Mouse (Mus musculus) CH12.LX (cell line): ENCODE data around the gene Samsn1. TPM values are rescaled to one million over a fixed set of nuclear protein-coding genes. Genes with fewer than 3 reads are reported as not detected.
A peak's percentile ranks its signal among the peaks of the same experiment; 100 is the strongest.

Experiments used
- DNase-seq: peaks from one replicate; pipeline ENCODE4 v3.0.0-alpha.2; 2013; ENCODE audit errors: extremely low read depth
- H3K27ac ChIP-seq: 2 replicates; pipeline ENCODE4 v1.5.1; 2012; ENCODE audit warnings: low read depth, mild to moderate bottlenecking, control low read depth, moderate library complexity; ENCODE audit not compliant: insufficient read depth
- H3K27me3 ChIP-seq: replicated peaks from 2 replicates; pipeline ENCODE3; 2012; ENCODE audit warnings: inconsistent platforms
- H3K36me3 ChIP-seq, 2 experiments: replicated peaks in 1 of 2; 2 replicates each; pipeline versions ENCODE3 to v1.6.1; 2012; ENCODE audit warnings: inconsistent platforms in 1 of 2, low read length in 1 of 2, mild to moderate bottlenecking in 1 of 2, mixed read lengths in 1 of 2, moderate library complexity in 1 of 2; ENCODE audit not compliant: control insufficient read depth in 1 of 2, insufficient read depth in 1 of 2
- H3K4me1 ChIP-seq, 2 experiments: 2 replicates each; pipeline ENCODE4 v1.6.1; 2012; ENCODE audit warnings: inconsistent platforms in 1 of 2, moderate library complexity in 1 of 2; ENCODE audit not compliant: insufficient read depth in 2 of 2, control insufficient read depth in 1 of 2
- H3K4me2 ChIP-seq: 2 replicates; pipeline ENCODE4 v1.6.1; 2012; ENCODE audit warnings: low read depth, mild to moderate bottlenecking, control low read depth; ENCODE audit not compliant: poor library complexity, insufficient read depth, severe bottlenecking
- H3K4me3 ChIP-seq, 3 experiments: fragments of 150-350 bp in 1 of 3; sonication (generic) in 1 of 3; replicated peaks in 1 of 3; 2 replicates each; pipeline versions ENCODE3 to v1.5.1; 2011 to 2012; ENCODE audit warnings: low read depth in 2 of 3, low read length in 2 of 3, mild to moderate bottlenecking in 2 of 3, moderate library complexity in 2 of 3, control low read depth in 1 of 3, improper control_type of control experiment in 1 of 3, inconsistent platforms in 1 of 3, mixed read lengths in 1 of 3; ENCODE audit not compliant: poor library complexity in 1 of 3
- H3K79me2 ChIP-seq: replicated peaks from 2 replicates; pipeline ENCODE4 v1.6.1; 2012; ENCODE audit warnings: mild to moderate bottlenecking, moderate library complexity; ENCODE audit not compliant: control insufficient read depth, poor library complexity, insufficient read depth, severe bottlenecking; ENCODE audit errors: extremely low read depth
- H3K9ac ChIP-seq: 2 replicates; pipeline ENCODE4 v1.6.1; 2012; ENCODE audit warnings: low read depth, mild to moderate bottlenecking, control low read depth, moderate library complexity; ENCODE audit not compliant: insufficient read depth
- H3K9me3 ChIP-seq: replicated peaks from 2 replicates; pipeline ENCODE3; 2012; ENCODE audit warnings: low read length, inconsistent platforms, mixed read lengths
- BHLHE40 ChIP-seq: IDR thresholded peaks from 2 replicates; pipeline ENCODE4 v1.6.1; 2011; ENCODE audit warnings: mild to moderate bottlenecking, low read depth, low read length, improper control_type of control experiment
- ETS1 ChIP-seq: conservative IDR thresholded peaks from 2 replicates; pipeline ENCODE4 v1.6.1; 2012; ENCODE audit warnings: low read depth, mild to moderate bottlenecking, inconsistent platforms, low read length, improper control_type of control experiment, moderate library complexity
- HCFC1 ChIP-seq: IDR thresholded peaks from 2 replicates; pipeline ENCODE4 v1.6.1; 2012; ENCODE audit warnings: low read depth, mild to moderate bottlenecking, inconsistent platforms, low read length, improper control_type of control experiment
- IRF4 ChIP-seq: IDR thresholded peaks from 2 replicates; pipeline ENCODE4 v1.6.1; 2014; ENCODE audit warnings: low read depth, mild to moderate bottlenecking, inconsistent platforms, low read length, improper control_type of control experiment
- MAFK ChIP-seq: IDR thresholded peaks from 2 replicates; pipeline ENCODE4 v1.6.1; 2011; ENCODE audit warnings: low read length, improper control_type of control experiment; ENCODE audit not compliant: insufficient replicate concordance
- MEF2A ChIP-seq: IDR thresholded peaks from 2 replicates; pipeline ENCODE4 v1.6.1; 2014; ENCODE audit warnings: low read depth, mild to moderate bottlenecking, inconsistent platforms, low read length, improper control_type of control experiment, borderline replicate concordance
- NRF1 ChIP-seq: IDR thresholded peaks from 2 replicates; pipeline ENCODE4 v1.6.1; 2014; ENCODE audit warnings: low read depth, mild to moderate bottlenecking, inconsistent platforms, low read length, improper control_type of control experiment, moderate library complexity
- PAX5 ChIP-seq: IDR thresholded peaks from 2 replicates; pipeline ENCODE4 v1.6.1; 2012; ENCODE audit warnings: low read length, inconsistent platforms, mixed read lengths
- POLR2A ChIP-seq: IDR thresholded peaks from 2 replicates; pipeline ENCODE4 v1.6.1; 2011; ENCODE audit warnings: low read depth, mild to moderate bottlenecking, improper control_type of control experiment, low read length
- POLR2AphosphoS2 ChIP-seq: IDR thresholded peaks from 2 replicates; pipeline ENCODE4 v1.6.1; 2011; ENCODE audit warnings: low read depth, low read length, improper control_type of control experiment
- RAD21 ChIP-seq: IDR thresholded peaks from 2 replicates; pipeline ENCODE4 v1.6.1; 2011; ENCODE audit warnings: low read depth, mild to moderate bottlenecking, low read length, improper control_type of control experiment, moderate library complexity
- RCOR1 ChIP-seq: conservative IDR thresholded peaks from 2 replicates; pipeline ENCODE4 v1.6.1; 2012; ENCODE audit warnings: low read depth, mild to moderate bottlenecking, inconsistent platforms, low read length, improper control_type of control experiment
- UBTF ChIP-seq: IDR thresholded peaks from 2 replicates; pipeline ENCODE4 v1.6.1; 2012; ENCODE audit warnings: low read depth, mild to moderate bottlenecking, inconsistent platforms, low read length, improper control_type of control experiment, moderate library complexity
- USF1 ChIP-seq: IDR thresholded peaks from 2 replicates; pipeline ENCODE4 v1.6.1; 2014; ENCODE audit warnings: low read depth, mild to moderate bottlenecking, inconsistent platforms, low read length, improper control_type of control experiment
- ZKSCAN1 ChIP-seq: IDR thresholded peaks from 2 replicates; pipeline ENCODE4 v1.6.1; 2012; ENCODE audit warnings: low read depth, inconsistent platforms, low read length, improper control_type of control experiment, borderline replicate concordance
- ZNF384 ChIP-seq: IDR thresholded peaks from 2 replicates; pipeline ENCODE4 v1.6.1; 2012; ENCODE audit warnings: low read depth, low read length, improper control_type of control experiment, inconsistent platforms
- dilution Hi-C: fragments of 300-500 bp; cut with MboI; formaldehyde crosslinking; loops from 2 replicates; pipeline ENCODE4 v1.14.3; 2020; ENCODE audit warnings: low sequenced_read_pairs; ENCODE audit not compliant: extremely low pct_unique_long_range_greater_than_20kb, extremely low pct_ligation_motif_present
- in situ Hi-C: fragments of 300-500 bp; cut with MboI; formaldehyde crosslinking; loops from 3 replicates; pipeline ENCODE4 v1.14.3; 2019; ENCODE audit warnings: low sequenced_read_pairs, low pct_ligation_motif_present, low pct_unique_long_range_greater_than_20kb, mixed read lengths
- polyA plus RNA-seq: library from polyadenylated mRNA; unstranded; fragments of >175 nt; gene quantifications from 2 replicates; pipeline ENCODE4 v1.2.1, GENCODE M21; 2012; ENCODE audit warnings: low read depth; ENCODE audit not compliant: insufficient read length
- total RNA-seq, 2 experiments: library from RNA; depleted of rRNA; stranded (reverse); fragments of 300-350 nt in 1 of 2; fragments of >200 nt in 1 of 2; gene quantifications; 2 replicates each; pipeline ENCODE4 v1.2.3; 2012 to 2014

Gene Samsn1
- total and polyA plus RNA-seq, 3 experiments, result 27.7 to 76.9 (median 29.6) TPM

DNA sequence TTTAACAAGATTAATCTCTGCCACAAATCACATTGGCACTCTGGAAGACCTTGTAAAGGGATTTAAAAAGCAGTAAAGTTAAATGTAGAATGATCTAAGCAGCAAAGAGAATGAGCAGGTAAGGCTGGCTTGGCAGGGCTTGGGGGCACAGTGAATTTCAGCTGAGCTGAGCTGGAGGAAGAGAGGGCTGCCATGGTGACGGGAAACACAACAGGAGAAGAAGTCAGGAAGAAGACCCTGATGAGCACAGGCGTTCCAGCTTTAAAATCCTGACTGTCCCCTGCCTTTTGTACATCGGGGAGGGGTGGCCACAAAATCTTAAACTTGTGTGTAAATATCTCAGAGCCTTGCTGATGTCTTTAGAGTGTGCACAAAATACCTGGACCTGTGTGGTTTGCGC lies 32.0 kb upstream of the Samsn1 start:
- Histone ChIP-seq H3K27ac (no peak overlapping the region), H3K9ac (no peak overlapping the region), H3K27me3 (no peaks in the 10 kb centered on the region), H3K36me3 (no peaks in the 10 kb centered on the region), H3K4me1 (no peaks in the 10 kb centered on the region), H3K4me2 (no peak overlapping the region), H3K79me2 (no peaks in the 10 kb centered on the region), H3K9me3 (peaks cover 45% of the 10 kb centered on the region), H3K4me3 (no peak overlapping the region)
- in situ Hi-C loops (no loop called here), dilution Hi-C loops (no loop called here)
- no peak for TF ChIP-seq MAFK
- no peak for TF ChIP-seq RAD21
- TF ChIP-seq ZKSCAN1, result no peak
- TF ChIP-seq BHLHE40, result no peak
- no peak for TF ChIP-seq NRF1
- TF ChIP-seq RCOR1, result no peak
- TF ChIP-seq IRF4, result no peak
- TF ChIP-seq POLR2A, result no peak
- TF ChIP-seq USF1, result no peak
- TF ChIP-seq ETS1, result no peak
- TF ChIP-seq HCFC1, result no peak
- TF ChIP-seq PAX5, result no peak
- no peak for TF ChIP-seq UBTF
- no peak for DNase-seq

GRCm38 (mm10) chr16:76053537-76053936 lies 31.5 kb upstream of the Samsn1 start:
- in situ Hi-C loops (no loop called here), dilution Hi-C loops (no loop called here)
- Histone ChIP-seq H3K9ac (no peak overlapping the region), H3K4me1 (no peaks in the 10 kb centered on the region), H3K4me2 (no peak overlapping the region), H3K79me2 (no peaks in the 10 kb centered on the region), H3K4me3 (no peak overlapping the region), H3K36me3 (no peaks in the 10 kb centered on the region), H3K27ac (no peak overlapping the region), H3K9me3 (peaks cover 45% of the 10 kb centered on the region), H3K27me3 (no peaks in the 10 kb centered on the region)
- no peak for DNase-seq
- peak; percentile 9; the same call in 1 of the 2 replicates for TF ChIP-seq ZNF384
- no peak for TF ChIP-seq POLR2AphosphoS2
- TF ChIP-seq MEF2A, result peak; percentile 67

GRCm38 (mm10) chr16:76047066-76047465 lies 25.0 kb upstream of the Samsn1 start:
- TF ChIP-seq BHLHE40, result no peak
- H3K9ac ChIP-seq, result no peak overlapping the region
- no peaks in the 10 kb centered on the region for H3K4me1 ChIP-seq
- no peaks in the 10 kb centered on the region for H3K27me3 ChIP-seq
- in situ Hi-C loops, result no loop called here
- no peaks in the 10 kb centered on the region for H3K36me3 ChIP-seq
- peaks cover 22% of the 10 kb centered on the region for H3K9me3 ChIP-seq
- dilution Hi-C loops, result no loop called here
- DNase-seq, result no peak
- no peak overlapping the region for H3K27ac ChIP-seq
- no peak overlapping the region for H3K4me3 ChIP-seq
- H3K79me2 ChIP-seq, result no peaks in the 10 kb centered on the region
- H3K4me2 ChIP-seq, result no peak overlapping the region
